Mouse (Mus musculus) C3H10T1/2 (cell line): Measurements from ENCODE around the gene Malsu1. TPM values are rescaled to one million over a fixed set of nuclear protein-coding genes. Genes with fewer than 3 reads are reported as not detected.

ENCODE experiments used
- polyA plus RNA-seq, 2 experiments: library from polyadenylated mRNA; unstranded; fragments of >200 nt; fragmentation: generic; extraction: Trizol; gene quantifications; one replicate each; pipeline ENCODE4 v1.2.1; 2012; ENCODE audit warnings: missing spikeins in 2 of 2

The Malsu1 gene
- polyA plus RNA-seq = 10 to 100 TPM; 18.3 to 18.5 TPM

GRCm38 (mm10) chr6:49073304-49074116 lies at the start of gene Malsu1:
Malsu1 (plus strand) TSS chr6:49073795.

GRCm38 (mm10) chr6:49036275-49037267 lies 37.0 kb upstream of the Malsu1 start, which contains the start of gene Gpnmb:
Gpnmb (plus strand) TSS chr6:49036546.

Other genes with a start within 250 kb of the Malsu1 start
- 1 to 10 TPM; 1.7 to 8.0 TPM for gene Tmem176a, start 232.9 kb upstream of the Malsu1 start, polyA plus RNA-seq
- gene Tmem176b, start 232.3 kb upstream of the Malsu1 start, polyA plus RNA-seq = 10 to 100 TPM in 1 of 2 experiments, 1 to 10 TPM in 1; 2.1 to 16.5 TPM
- under 1 TPM in 1 of 2 experiments, not detected in 1; 0.01 TPM for gene Aoc1, start 200.9 kb upstream of the Malsu1 start, polyA plus RNA-seq
- not detected for gene 1600015I10Rik, start 143.9 kb upstream of the Malsu1 start, polyA plus RNA-seq
- gene Doxl2, start 98.8 kb upstream of the Malsu1 start, polyA plus RNA-seq = not detected
- gene Svs1, start 86.9 kb upstream of the Malsu1 start, polyA plus RNA-seq = not detected
- gene Gpnmb, start 37.2 kb upstream of the Malsu1 start, polyA plus RNA-seq = 1 to 10 TPM; 1.0 to 1.5 TPM
- under 1 TPM; 0.02 to 0.37 TPM for gene Igf2bp3, start 141.2 kb downstream of the Malsu1 start, polyA plus RNA-seq
- 10 to 100 TPM in 1 of 2 experiments, 1 to 10 TPM in 1; 4.5 to 26.6 TPM for gene Tra2a, start 190.2 kb downstream of the Malsu1 start, polyA plus RNA-seq
- gene Ccdc126, start 245.5 kb downstream of the Malsu1 start, polyA plus RNA-seq = 1 to 10 TPM in 1 of 2 experiments, under 1 TPM in 1; 0.20 to 2.0 TPM